Mouse (Mus musculus) stomach, adult 2 months (tissue): ENCODE measurements around the gene Rho. TPM values are rescaled to one million over a fixed set of nuclear protein-coding genes. Genes with fewer than 3 reads are reported as not detected.

Experiments
- polyA plus RNA-seq: library from polyadenylated mRNA; depleted of rRNA; stranded (reverse); fragments of >200 nt; gene quantifications from 2 replicates; pipeline ENCODE4 v1.2.3, GENCODE M21; 2012; rRNA removed

The Rho gene
- 0.22 and 0.42 TPM in 2 replicates for polyA plus RNA-seq

DNA sequence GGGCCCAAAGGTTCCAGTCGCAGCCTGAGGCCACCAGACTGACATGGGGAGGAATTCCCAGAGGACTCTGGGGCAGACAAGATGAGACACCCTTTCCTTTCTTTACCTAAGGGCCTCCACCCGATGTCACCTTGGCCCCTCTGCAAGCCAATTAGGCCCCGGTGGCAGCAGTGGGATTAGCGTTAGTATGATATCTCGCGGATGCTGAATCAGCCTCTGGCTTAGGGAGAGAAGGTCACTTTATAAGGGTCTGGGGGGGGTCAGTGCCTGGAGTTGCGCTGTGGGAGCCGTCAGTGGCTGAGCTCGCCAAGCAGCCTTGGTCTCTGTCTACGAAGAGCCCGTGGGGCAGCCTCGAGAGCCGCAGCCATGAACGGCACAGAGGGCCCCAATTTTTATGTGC, at the start of gene Rho:
Rho (plus strand) TSS at position 110 of the 400 bp plus-strand sequence.

DNA sequence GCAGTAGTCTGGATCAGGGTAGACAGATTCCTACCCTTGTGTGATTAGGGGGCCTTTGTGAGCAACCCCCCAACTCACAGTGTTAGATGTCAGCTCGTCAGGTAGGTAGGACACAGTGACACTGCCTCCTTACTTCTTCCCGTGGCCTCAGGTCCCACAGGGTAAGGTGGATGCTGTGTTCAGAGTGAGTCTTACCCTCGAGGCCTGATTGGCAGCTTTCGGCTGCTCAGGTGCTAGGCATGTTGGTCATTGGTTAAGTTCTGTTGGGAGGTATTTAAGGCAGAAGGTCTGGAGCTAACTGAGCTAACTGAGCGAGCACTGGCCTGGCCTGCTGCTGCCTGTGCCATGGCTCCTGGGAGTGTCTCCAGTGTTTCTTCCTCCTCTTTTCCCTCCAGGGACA, 13.1 kb downstream of the Rho start, which contains the start of gene H1foo:
H1foo (plus strand) TSS at position 301 of the 400 bp plus-strand sequence.

Other genes starting within 250 kb of the Rho start
- 21.0 and 36.1 TPM in 2 replicates for gene Tmem40, start 169.3 kb upstream of the Rho start, polyA plus RNA-seq
- 2.2 and 2.4 TPM in 2 replicates for gene Cand2, start 157.2 kb upstream of the Rho start, polyA plus RNA-seq
- 68.1 and 71.4 TPM in 2 replicates for gene Rpl32, start 123.0 kb upstream of the Rho start, polyA plus RNA-seq
- gene Efcab12, start 93.3 kb upstream of the Rho start, polyA plus RNA-seq: 0.08 and 0.14 TPM in 2 replicates
- gene Mbd4, start 78.4 kb upstream of the Rho start, polyA plus RNA-seq: 0.08 and 0.24 TPM in 2 replicates
- 5.7 and 5.8 TPM in 2 replicates for gene Ift122, start 78.3 kb upstream of the Rho start, polyA plus RNA-seq
- gene H1foo, start 13.2 kb downstream of the Rho start, polyA plus RNA-seq: not detected in 2 replicates
- gene Plxnd1, start 63.3 kb downstream of the Rho start, polyA plus RNA-seq: 24.8 and 25.2 TPM in 2 replicates